Mouse (Mus musculus): ENCODE data around the gene Slc37a1.

DNA sequence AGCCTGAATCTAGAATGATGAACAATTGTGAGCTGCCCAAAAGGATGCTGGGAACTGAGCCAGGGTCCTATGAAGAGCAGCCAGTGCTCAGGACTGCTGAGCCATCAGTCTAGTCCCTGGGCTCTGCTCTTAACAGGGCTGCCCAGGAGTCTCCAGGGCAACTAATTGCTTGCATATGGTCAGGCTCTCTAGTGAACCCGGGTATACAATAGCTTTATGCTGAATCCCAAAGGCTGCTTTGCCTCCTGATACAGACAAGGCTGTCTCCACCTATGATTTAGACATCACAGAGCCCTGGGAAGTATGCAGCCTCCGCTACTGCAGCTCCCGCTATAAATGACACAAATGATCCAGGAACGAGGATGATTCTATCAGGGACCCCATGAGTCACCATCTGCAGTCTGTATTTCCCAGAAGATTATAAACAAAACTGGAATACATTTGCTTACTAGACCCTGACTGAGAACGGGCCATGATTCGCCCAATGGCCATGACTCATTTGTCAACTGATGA lies 22.7 kb downstream of the Slc37a1 start:
- TF ChIP-seq CTCF (IDR thresholded peaks at IDR 0.05; ENCODE audit: control insufficient read depth, insufficient read depth, insufficient read length) (no peak), MAX (IDR thresholded peaks at IDR 0.05) (no peak), FOSL1 (IDR thresholded peaks at IDR 0.05; ENCODE audit: insufficient read depth, low read length, poor library complexity, severe bottlenecking) (no peak), MYOD1 (IDR thresholded peaks at IDR 0.05; ENCODE audit: control insufficient read depth, insufficient read length, low read depth) (no peak), USF1 (IDR thresholded peaks at IDR 0.05; ENCODE audit: low read depth) (no peak), MYOG (IDR thresholded peaks at IDR 0.05; ENCODE audit: control insufficient read depth, extremely low read depth, insufficient read length) (no peak)
